Mouse (Mus musculus) liver, adult 2 months (tissue): ENCODE results near the gene Lrrc1.

ENCODE experiments used
- CTCF ChIP-seq: fragments of 200-500 bp; IDR thresholded peaks from 2 replicates; pipeline ENCODE4 v1.5.1; 2011; ENCODE audit warnings: low read depth, low read length, control low read depth
- POLR2A ChIP-seq: fragments of 200-500 bp; IDR thresholded peaks from 2 replicates; pipeline ENCODE4 v1.6.1; 2011; ENCODE audit warnings: low read length, control low read depth; ENCODE audit not compliant: insufficient read depth; ENCODE audit errors: extremely low read depth

- TF ChIP-seq CTCF (no peak), POLR2A (no peak)
Observed at GRCm38 (mm10) chr9:77434965-77435364, 109.7 kb downstream of the Lrrc1 start.
